Mouse (Mus musculus) limb, embryonic 10.5 days (tissue): ENCODE data around the gene Ttc7b. TPM values are rescaled to one million over a fixed set of nuclear protein-coding genes. Genes with fewer than 3 reads are reported as not detected.

Experiments
- DNase-seq: peaks from one replicate; pipeline ENCODE4 v3.0.0-alpha.2; 2017; ENCODE audit warnings: low spot score
- H3K27ac ChIP-seq: fragments of 300-500 bp; sonication (generic); 2 replicates; pipeline ENCODE4 v1.5.1; 2016; ENCODE audit warnings: mild to moderate bottlenecking
- H3K27me3 ChIP-seq: fragments of 300-500 bp; sonication (generic); 2 replicates; pipeline ENCODE4 v1.6.1; 2016; ENCODE audit warnings: low read depth, mild to moderate bottlenecking; ENCODE audit not compliant: poor library complexity, severe bottlenecking
- H3K36me3 ChIP-seq: fragments of 300-500 bp; sonication (generic); 2 replicates; pipeline ENCODE4 v1.6.1; 2016; ENCODE audit warnings: mild to moderate bottlenecking, moderate library complexity
- H3K4me1 ChIP-seq: fragments of 300-500 bp; sonication (generic); 2 replicates; pipeline ENCODE4 v1.6.1; 2016
- H3K4me3 ChIP-seq: fragments of 300-500 bp; sonication (generic); 2 replicates; pipeline ENCODE4 v1.5.1; 2016; ENCODE audit warnings: mild to moderate bottlenecking, moderate library complexity
- H3K9me3 ChIP-seq: fragments of 300-500 bp; sonication (generic); replicated peaks from 2 replicates; pipeline ENCODE4 v1.6.1; 2016; ENCODE audit warnings: mild to moderate bottlenecking
- WGBS: fragments of 180-500 bp; shearing (Covaris S2); methylation state at CpG from one replicate; pipeline ENCODE4 v1.1.7; 2016; 5-methylcytosine and 5-hydroxymethylcytosine counted together
- polyA plus RNA-seq: library from polyadenylated mRNA; unstranded; fragments of >200 nt; fragmentation: Nextera tagmentation; extraction: Ambion mirVana; gene quantifications from 2 replicates; pipeline ENCODE4 v1.2.1, GENCODE M21; 2016

Gene Ttc7b
- polyA plus RNA-seq, 1 experiment from 2014 or later = 4.3 TPM

DNA sequence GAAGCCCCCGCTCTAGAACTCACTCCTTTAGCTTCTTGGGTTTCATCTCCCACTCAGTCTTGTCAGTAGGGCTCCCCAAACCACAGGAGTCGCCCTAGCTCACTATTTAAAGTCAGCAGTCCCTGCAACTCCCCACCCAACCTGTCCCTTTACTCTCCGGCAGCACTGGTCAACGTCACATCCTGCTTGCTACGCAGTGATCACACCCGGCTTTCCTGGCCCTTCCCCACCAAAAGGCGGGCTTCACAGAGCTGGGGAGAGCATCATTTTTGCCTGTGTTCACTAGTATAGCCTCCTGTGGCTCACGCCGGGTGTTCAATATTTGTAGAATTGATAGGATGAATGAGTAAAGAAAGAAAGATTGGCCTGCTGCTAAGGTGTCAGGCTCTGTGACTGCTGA is 3.3 kb downstream of the Ttc7b start:
- no peaks in the 10 kb centered on the region for H3K9me3 ChIP-seq

DNA sequence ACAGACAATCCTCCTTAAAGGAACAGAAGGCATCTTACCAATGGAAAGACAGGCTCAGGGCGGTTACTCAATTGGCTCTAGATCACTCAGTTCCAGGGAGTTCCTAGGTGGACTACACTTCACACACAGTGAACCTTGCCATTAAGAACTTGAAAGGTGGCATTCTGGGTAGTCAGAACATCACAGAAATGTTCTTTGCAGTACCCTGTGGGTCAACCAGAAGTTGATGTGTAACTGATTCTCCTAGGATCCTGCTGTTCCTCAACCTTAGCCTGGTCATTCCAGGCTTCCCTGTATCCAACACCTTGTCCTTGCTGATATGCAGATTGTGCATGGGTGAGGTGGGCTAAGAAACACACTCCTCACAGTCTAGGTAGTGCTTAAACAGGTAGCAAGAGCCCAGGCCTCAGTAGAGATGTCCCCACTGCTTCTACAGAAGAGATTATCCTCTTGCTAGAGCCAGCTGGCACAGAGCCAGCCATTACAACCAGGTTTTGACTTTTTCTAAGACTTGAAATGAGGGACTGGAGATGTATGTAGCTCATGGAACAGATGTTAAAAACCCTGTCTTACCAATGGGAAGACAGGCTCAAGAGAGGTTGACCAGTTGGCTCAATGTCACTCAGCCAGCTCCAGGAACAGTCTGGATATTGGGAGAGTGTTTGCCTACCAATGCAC is 4.3 kb downstream of the Ttc7b start:
- Histone ChIP-seq H3K27me3 (no peaks in the 10 kb centered on the region), H3K36me3 (peaks cover 40% of the 10 kb centered on the region)
- WGBS = 92% methylated on average over 1 of the region's 1 CpGs

More for the DNA sequence above, 3.3 kb downstream of the Ttc7b start:
- WGBS = 90% methylated on average over 9 of the region's 9 CpGs
- Histone ChIP-seq H3K36me3 (peaks cover 31% of the 10 kb centered on the region), H3K4me3 (no peak overlapping the region), H3K27ac (no peak overlapping the region), H3K4me1 (peaks cover 21% of the 10 kb centered on the region), H3K27me3 (no peaks in the 10 kb centered on the region)
- DNase-seq = no peak

DNA sequence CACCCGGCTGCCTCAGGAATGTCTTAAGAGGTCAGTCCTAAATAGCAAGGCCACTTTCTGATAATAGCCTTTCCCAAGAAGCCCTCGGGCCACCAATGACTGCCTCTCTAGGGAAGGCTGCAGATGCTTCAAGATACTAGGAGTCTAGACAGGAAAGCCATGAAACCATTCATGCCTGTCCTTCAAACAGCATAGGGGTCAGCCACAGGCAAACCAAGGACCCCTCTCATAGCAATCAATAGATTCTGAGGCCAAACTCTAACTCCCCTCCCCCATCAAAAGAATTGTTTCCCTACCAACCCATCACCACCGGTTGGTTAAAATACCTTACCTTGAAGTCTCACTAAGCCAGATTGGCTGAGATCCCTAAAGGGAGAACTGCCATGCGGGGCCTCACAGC is 5.1 kb downstream of the Ttc7b start:
- 88% methylated on average over 4 of the region's 4 CpGs for whole genome bisulfite sequencing
- peaks cover 48% of the 10 kb centered on the region for H3K36me3 ChIP-seq
- H3K27ac ChIP-seq = no peak overlapping the region
- no peak overlapping the region for H3K4me3 ChIP-seq
- H3K9me3 ChIP-seq = no peaks in the 10 kb centered on the region
- peaks cover 13% of the 10 kb centered on the region for H3K4me1 ChIP-seq
- no peaks in the 10 kb centered on the region for H3K27me3 ChIP-seq
- DNase-seq = no peak

More for the DNA sequence above, 4.3 kb downstream of the Ttc7b start:
- DNase-seq = no peak
- Histone ChIP-seq H3K4me1 (peaks cover 17% of the 10 kb centered on the region), H3K27ac (no peak overlapping the region), H3K9me3 (no peaks in the 10 kb centered on the region), H3K4me3 (no peak overlapping the region)

DNA sequence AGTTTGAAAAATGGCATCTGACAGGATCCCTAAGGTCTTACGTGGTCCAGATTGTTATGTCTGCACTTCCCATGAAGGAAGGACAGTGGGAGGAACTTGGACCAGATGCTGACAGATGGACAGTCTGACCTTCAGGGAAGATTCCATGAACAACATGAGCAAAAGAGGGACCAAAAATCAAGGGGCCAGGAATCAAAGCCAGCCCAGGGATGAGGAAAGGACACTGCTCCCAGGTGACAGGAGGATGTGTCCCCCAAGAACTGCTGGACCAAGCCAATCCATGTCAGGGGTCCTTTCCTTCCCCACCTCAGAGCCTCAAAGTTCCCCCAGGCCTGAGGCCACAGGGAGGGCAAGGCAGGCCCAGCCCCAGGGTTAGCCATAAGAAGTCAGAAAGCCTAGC is 6.0 kb downstream of the Ttc7b start:
- H3K36me3 ChIP-seq = peaks cover 52% of the 10 kb centered on the region
- WGBS = 79% methylated on average over 1 of the region's 1 CpGs
- no peak overlapping the region for H3K4me3 ChIP-seq
- no peak overlapping the region for H3K27ac ChIP-seq
- DNase-seq = no peak
- H3K9me3 ChIP-seq = no peaks in the 10 kb centered on the region
- H3K27me3 ChIP-seq = no peaks in the 10 kb centered on the region
- peaks cover 9% of the 10 kb centered on the region for H3K4me1 ChIP-seq

DNA sequence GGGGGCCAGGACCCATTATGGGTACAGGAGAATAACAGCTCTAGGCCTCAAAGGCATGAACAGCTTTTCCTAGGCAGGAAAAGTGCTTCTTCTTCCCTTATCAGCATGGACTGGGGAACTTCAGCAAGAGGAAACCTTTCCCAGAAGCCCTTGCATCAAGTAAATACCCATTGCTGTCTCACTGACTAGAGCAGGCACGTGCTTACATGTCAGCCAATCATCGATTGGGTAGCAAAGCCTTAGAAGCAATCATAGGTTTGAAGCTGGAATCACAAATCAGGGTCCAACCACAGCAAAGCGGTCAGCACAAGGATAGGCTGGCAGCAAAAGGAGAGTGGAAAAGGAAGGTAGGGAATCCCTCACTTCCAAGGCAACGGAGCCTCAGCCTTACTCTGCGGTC is 7.5 kb downstream of the Ttc7b start:
- peaks cover 50% of the 10 kb centered on the region for H3K36me3 ChIP-seq
- no peak overlapping the region for H3K4me3 ChIP-seq
- no peaks in the 10 kb centered on the region for H3K27me3 ChIP-seq
- no peaks in the 10 kb centered on the region for H3K9me3 ChIP-seq
- DNase-seq = no peak
- 92% methylated on average over 5 of the region's 5 CpGs for WGBS
- H3K27ac ChIP-seq = no peak overlapping the region
- H3K4me1 ChIP-seq = 0 out of 2 replicates have a peak, but pooled peaks cover 4% of the 10 kb centered on the region

DNA sequence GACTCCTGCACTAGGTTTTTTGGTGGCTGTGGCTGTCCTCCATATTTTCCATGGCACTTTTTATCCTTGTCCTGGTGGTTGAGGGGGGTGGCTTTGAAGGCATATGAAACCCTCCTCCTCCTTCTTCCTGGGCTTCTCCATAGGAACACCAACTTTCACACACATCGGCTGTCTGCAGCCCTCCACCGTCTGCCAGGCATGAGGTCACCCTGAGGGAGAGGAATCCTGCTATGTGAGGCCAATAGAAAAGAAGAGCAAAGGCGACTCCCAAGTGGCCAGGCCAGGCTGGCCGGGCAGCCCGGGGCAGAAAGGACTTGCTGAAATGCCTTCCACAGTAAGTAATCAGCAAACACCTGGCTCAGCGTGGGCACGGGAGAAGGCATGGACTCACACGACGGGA is 8.0 kb downstream of the Ttc7b start:
- WGBS = 90% methylated on average over 9 of the region's 9 CpGs
- H3K36me3 ChIP-seq = peaks cover 47% of the 10 kb centered on the region

DNA sequence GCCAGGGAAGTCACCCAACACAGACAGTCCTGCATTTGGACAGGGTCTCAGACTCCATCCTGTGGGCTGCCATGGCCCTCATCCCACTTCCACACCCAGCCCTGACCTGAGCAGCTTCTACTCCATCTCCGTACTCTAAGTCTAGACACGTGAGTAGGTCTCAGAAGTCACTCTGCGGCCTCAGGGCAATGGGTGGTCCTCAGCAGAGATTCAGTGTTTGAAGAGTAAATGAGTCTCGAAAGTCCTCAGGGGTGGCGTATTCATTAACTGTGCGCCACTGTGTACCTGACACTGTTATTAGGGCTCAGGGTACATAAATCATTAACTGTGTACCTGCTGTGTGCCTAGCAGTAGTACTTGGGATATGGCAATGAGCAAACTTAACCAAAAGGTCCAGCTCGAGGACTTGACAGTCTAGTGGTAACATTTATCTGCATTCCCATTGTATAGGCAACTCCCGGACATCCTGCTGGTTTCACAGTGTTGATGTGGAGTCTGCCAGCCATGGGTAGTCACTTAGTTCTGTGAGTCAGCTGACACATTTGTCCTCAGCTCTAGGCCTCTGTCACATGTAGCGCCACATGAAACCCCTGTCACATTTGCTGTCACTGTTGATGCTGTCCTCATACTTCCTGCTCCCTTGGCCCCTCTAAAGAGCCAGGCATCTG is 10.9 kb downstream of the Ttc7b start:
- Histone ChIP-seq H3K9me3 (no peaks in the 10 kb centered on the region), H3K36me3 (peaks cover 31% of the 10 kb centered on the region), H3K4me1 (0 out of 2 replicates have a peak, but pooled peaks cover 4% of the 10 kb centered on the region), H3K4me3 (no peak overlapping the region), H3K27me3 (no peaks in the 10 kb centered on the region), H3K27ac (no peak overlapping the region)
- DNase-seq = no peak
- 85% methylated on average over 9 of the region's 9 CpGs for WGBS

More for the DNA sequence above, 8.0 kb downstream of the Ttc7b start:
- Histone ChIP-seq H3K4me3 (no peak overlapping the region), H3K27me3 (no peaks in the 10 kb centered on the region), H3K4me1 (0 out of 2 replicates have a peak, but pooled peaks cover 4% of the 10 kb centered on the region), H3K9me3 (no peaks in the 10 kb centered on the region), H3K27ac (no peak overlapping the region)
- DNase-seq = no peak

DNA sequence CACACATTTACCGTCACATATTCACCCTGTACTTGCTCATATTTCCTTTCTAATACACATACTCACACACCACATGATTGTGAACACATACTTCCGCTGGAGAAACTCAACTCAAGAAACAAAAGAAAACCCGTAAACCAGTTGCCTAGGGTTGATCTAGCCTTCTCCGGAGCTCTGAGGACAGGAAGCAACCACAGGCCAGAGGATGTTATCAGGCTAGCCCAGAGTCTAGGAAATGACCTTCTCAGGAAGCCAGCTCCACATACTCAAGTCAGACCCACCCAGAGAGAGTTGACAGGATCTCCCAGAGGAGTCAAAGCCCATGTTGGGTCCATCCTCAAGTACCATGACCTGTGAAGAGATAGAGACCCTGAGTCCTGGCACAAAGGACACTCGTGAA is 12.0 kb downstream of the Ttc7b start:
- Histone ChIP-seq H3K9me3 (no peaks in the 10 kb centered on the region), H3K4me1 (0 out of 2 replicates have a peak, but pooled peaks cover 4% of the 10 kb centered on the region), H3K27ac (no peak overlapping the region), H3K27me3 (no peaks in the 10 kb centered on the region), H3K4me3 (no peak overlapping the region), H3K36me3 (peaks cover 28% of the 10 kb centered on the region)
- WGBS = 93% methylated on average over 5 of the region's 5 CpGs
- no peak for DNase-seq

DNA sequence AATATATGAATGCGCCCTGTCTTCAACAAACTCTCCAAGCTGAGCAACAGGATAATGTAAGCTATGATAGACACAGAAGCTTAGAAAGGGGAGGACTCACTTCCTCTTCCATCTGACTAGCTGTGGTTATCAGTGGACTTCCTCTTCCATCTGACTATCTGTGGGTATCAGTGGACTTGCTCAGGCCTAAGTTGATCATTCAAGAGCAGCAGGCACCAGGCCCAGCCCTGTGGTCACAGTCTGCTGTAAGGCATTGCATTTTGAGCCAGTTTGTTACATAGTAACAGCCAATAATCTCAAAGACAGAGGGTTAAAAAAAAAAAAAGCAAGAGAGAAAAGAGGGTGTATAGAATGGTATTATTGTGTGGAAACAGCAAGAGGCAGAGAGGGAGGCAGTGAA is 15.1 kb downstream of the Ttc7b start:
- Histone ChIP-seq H3K27me3 (no peaks in the 10 kb centered on the region), H3K9me3 (no peaks in the 10 kb centered on the region), H3K4me3 (no peak overlapping the region), H3K27ac (no peak overlapping the region), H3K36me3 (peaks cover 4% of the 10 kb centered on the region), H3K4me1 (0 out of 2 replicates have a peak, but pooled peaks cover 2% of the 10 kb centered on the region)
- WGBS = 95% methylated on average over 1 of the region's 1 CpGs
- DNase-seq = no peak

DNA sequence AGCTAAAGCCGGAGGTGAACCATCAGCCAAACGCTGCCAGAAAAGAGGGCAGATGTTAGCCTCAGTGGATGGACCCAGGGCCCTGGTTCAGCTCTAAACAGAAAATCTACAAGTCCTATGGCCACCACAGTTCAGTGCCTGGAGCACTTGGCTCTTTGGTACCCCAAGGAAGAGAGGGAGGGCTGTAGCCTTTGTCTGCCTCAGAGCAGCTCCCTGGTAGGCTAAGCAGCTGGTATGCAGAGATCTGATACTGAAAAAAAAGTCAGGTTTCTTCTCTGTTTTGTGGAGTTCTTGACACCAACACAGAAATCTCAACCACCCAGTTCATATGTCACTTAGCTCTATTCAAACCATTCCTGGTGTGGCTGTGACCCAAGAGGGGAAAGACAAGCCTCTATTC is 16.0 kb downstream of the Ttc7b start:
- Histone ChIP-seq H3K4me1 (no peaks in the 10 kb centered on the region), H3K36me3 (peaks cover 7% of the 10 kb centered on the region), H3K4me3 (no peak overlapping the region), H3K9me3 (no peaks in the 10 kb centered on the region), H3K27me3 (no peaks in the 10 kb centered on the region), H3K27ac (no peak overlapping the region)
- 88% methylated on average over 2 of the region's 2 CpGs for WGBS
- DNase-seq = no peak

DNA sequence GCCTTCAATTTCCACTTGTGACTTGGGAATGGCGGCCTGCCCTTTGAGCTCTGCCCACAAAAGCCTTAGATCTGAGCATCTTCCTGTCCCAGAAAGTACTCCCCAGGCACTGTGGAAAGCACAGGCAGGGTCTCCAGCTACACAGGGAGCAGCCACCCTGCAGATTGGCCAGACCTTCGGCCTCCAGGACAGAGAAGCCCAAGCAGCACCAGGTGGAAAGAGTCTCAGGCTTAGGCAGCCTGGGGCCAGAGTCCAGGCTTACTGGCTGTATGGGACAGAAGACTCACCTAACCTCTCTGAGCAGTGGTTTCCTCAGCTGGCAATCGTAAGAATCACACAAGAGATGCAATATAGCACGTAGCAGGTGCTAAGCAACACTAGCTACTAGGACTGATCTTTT is 17.0 kb downstream of the Ttc7b start:
- DNase-seq = no peak
- Histone ChIP-seq H3K4me1 (no peaks in the 10 kb centered on the region), H3K4me3 (no peak overlapping the region), H3K9me3 (no peaks in the 10 kb centered on the region), H3K27ac (no peak overlapping the region), H3K36me3 (peaks cover 16% of the 10 kb centered on the region), H3K27me3 (no peaks in the 10 kb centered on the region)
- WGBS = 88% methylated on average over 4 of the region's 4 CpGs

DNA sequence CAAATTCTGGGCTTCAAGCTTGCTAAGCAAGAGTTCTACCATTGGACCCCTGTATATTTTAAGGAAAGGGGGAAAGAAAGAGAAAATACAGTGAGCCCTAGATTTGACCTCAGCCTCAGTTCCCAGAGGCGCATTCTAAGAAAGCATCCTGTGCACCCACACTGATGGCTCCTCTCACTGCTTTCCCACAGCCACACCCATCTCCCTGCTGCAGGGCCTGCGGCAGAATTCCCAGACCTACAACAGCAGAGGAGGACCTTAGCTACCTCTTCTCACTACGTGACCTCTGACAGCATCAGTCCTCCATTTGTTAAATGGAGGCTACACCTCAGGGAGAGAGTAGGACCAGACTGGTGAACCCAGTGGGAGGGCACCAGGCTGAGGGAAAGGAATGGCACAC is 18.1 kb downstream of the Ttc7b start:
- Histone ChIP-seq H3K4me1 (no peaks in the 10 kb centered on the region), H3K9me3 (no peaks in the 10 kb centered on the region), H3K36me3 (peaks cover 25% of the 10 kb centered on the region), H3K27me3 (no peaks in the 10 kb centered on the region), H3K4me3 (no peak overlapping the region), H3K27ac (no peak overlapping the region)
- 75% methylated on average over 3 of the region's 3 CpGs for WGBS
- no peak for DNase-seq

DNA sequence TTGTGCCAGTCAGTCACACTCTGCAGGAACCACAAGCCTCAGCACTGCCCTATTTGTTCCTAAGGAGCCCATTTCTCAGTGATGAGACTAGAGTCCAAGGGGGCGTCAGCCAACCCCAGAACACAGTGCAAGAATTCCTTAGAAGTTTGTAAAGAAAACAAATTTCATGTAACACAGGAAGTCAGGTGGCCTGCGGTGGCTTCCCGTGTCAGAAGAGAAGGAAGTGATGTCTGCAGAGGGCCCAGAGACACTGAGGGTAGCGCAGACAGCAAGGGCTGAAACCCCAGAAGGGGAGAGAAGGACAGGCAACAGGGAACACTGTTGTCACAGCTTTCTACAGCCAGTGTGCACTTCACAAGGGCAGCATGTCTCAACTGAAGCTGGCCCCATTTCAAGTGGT is 19.4 kb downstream of the Ttc7b start:
- peaks cover 38% of the 10 kb centered on the region for H3K36me3 ChIP-seq
- H3K9me3 ChIP-seq = no peaks in the 10 kb centered on the region
- H3K27me3 ChIP-seq = no peaks in the 10 kb centered on the region
- no peaks in the 10 kb centered on the region for H3K4me1 ChIP-seq
- DNase-seq = no peak
- WGBS = 90% methylated on average over 4 of the region's 4 CpGs
- H3K27ac ChIP-seq = no peak overlapping the region
- H3K4me3 ChIP-seq = no peak overlapping the region
